Mouse (Mus musculus) hindbrain, embryonic 14.5 days (tissue): ENCODE results near the gene Ap3m1. TPM values are rescaled to one million over a fixed set of nuclear protein-coding genes. Genes with fewer than 3 reads are reported as not detected.

ENCODE experiments used
- ATAC-seq: fragments of 200-750 bp; cut with Nextera tagmentation; 2 replicates; pipeline ENCODE4 v1.8.0; 2017; ENCODE audit warnings: moderate number of reproducible peaks, mild to moderate bottlenecking, moderate TSS enrichment, moderate library complexity; ENCODE audit not compliant: low FRiP score
- DNase-seq: peaks from one replicate; pipeline ENCODE4 v3.0.0-alpha.2; 2015; ENCODE audit warnings: low spot score
- H3K27ac ChIP-seq: fragments of 300-500 bp; sonication (generic); 2 replicates; pipeline ENCODE4 v1.5.1; 2014; ENCODE audit warnings: mild to moderate bottlenecking, moderate library complexity
- H3K27me3 ChIP-seq: fragments of 300-500 bp; sonication (generic); 2 replicates; pipeline ENCODE4 v1.6.1; 2014; ENCODE audit warnings: mild to moderate bottlenecking, low read length, mixed read lengths; ENCODE audit not compliant: control insufficient read depth, insufficient read depth
- H3K36me3 ChIP-seq: fragments of 300-500 bp; sonication (generic); replicated peaks from 2 replicates; pipeline ENCODE4 v1.6.1; 2014; ENCODE audit not compliant: control insufficient read depth, insufficient read depth
- H3K4me1 ChIP-seq: fragments of 300-500 bp; sonication (generic); replicated peaks from 2 replicates; pipeline ENCODE4 v1.6.1; 2014; ENCODE audit warnings: antibody characterized with exemption, low read length, mixed read lengths; ENCODE audit not compliant: control insufficient read depth, insufficient read depth
- H3K4me2 ChIP-seq: fragments of 300-500 bp; sonication (generic); replicated peaks from 2 replicates; pipeline ENCODE4 v1.6.1; 2014; ENCODE audit warnings: mild to moderate bottlenecking, moderate library complexity
- H3K4me3 ChIP-seq: fragments of 300-500 bp; sonication (generic); replicated peaks from 2 replicates; pipeline ENCODE4 v1.5.1; 2014; ENCODE audit warnings: mild to moderate bottlenecking, low read length
- H3K9ac ChIP-seq: fragments of 300-500 bp; sonication (generic); 2 replicates; pipeline ENCODE4 v1.6.1; 2014
- H3K9me3 ChIP-seq: fragments of 300-500 bp; sonication (generic); 2 replicates; pipeline ENCODE4 v1.6.1; 2016; ENCODE audit warnings: low read length; ENCODE audit not compliant: control insufficient read depth
- WGBS: fragments of 180-500 bp; shearing (Covaris S2); extraction: QIAGEN DNeasy Blood & Tissue Kit; methylation state at CpG from one replicate; pipeline ENCODE4 v1.1.7; 2014; 5-methylcytosine and 5-hydroxymethylcytosine counted together
- polyA plus RNA-seq: library from polyadenylated mRNA; unstranded; fragments of >200 nt; fragmentation: Nextera tagmentation; extraction: Ambion mirVana; gene quantifications from 2 replicates; pipeline ENCODE4 v1.2.1, GENCODE M21; 2014

Gene Ap3m1
- polyA plus RNA-seq, 1 experiment from 2014 or later = 94.5 TPM

DNA sequence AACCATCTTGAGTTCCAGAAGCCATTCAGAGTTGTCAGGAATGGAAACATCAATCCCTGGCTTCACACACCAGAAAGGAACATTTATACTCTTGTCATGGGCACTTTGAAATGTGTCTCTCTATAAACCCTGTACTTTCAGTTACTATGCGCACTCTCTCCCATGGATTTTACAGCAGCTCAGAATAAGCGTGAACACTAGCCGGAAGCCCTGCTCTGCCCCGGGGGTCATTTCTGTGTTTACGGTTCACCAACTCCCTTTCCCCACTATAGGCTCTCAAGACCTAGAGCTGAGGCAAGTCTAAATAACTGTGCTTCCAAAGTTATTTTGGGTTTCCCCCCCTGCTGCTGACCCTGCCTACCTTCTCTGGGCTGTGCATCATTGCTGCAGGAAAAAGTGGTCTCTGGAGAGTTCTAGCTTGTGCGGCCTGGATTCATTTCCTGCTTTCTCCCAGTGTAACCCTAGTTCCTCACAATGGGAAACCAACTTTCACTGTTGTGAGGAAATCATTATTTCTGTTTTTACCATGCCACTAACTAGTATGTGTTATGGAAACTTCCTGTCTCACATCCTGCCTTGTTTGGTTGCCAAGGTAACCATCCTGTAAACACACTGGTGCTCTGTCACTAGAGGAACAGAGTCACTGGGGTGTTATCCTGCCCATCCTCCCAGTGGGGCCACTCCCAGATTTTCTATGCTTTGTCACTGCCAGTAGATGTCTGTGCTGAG is 20.4 kb downstream of the Ap3m1 start:
- no peak overlapping the region for H3K9ac ChIP-seq
- no peak overlapping the region for H3K4me3 ChIP-seq
- H3K27ac ChIP-seq = no peak overlapping the region; the same call in 1 of the 2 replicates
- H3K36me3 ChIP-seq = peaks cover 82% of the 10 kb centered on the region
- no peaks in the 10 kb centered on the region for H3K9me3 ChIP-seq
- no peak overlapping the region for H3K4me2 ChIP-seq
- no peak; the same call in 1 of the 2 replicates for ATAC-seq
- H3K4me1 ChIP-seq = no peaks in the 10 kb centered on the region
- whole genome bisulfite sequencing = 64% methylated on average over 6 of the region's 6 CpGs
- no peak for DNase-seq
- H3K27me3 ChIP-seq = no peaks in the 10 kb centered on the region

DNA sequence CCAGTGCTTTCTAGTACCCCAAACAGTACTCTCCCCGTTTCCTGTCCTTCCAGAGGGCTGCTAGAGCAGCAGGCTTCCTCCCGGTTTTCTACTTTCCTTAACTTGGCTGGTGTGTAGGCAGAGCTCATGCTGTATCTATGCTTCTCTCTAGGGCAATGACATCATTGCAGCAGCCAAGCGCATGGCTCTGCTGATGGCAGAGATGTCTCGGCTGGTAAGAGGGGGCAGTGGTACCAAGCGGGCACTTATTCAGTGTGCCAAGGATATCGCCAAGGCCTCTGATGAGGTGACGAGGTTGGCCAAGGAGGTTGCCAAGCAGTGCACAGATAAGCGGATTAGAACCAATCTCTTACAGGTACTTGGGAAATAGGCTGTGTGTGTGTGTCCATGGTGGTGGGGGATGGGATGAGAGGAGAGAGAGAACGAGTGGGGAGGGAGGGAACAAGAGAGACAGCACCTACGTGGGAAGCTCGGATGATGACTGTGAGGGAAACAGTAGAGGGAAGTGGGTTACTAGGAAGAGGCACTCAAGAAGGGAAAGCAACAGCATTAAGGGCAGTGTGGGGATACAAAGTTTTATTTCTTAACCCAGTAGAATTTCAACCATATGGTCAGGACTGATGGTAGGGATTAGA is 23.2 kb downstream of the Ap3m1 start:
- Histone ChIP-seq H3K4me2 (no peak overlapping the region), H3K4me3 (no peak overlapping the region), H3K36me3 (peaks cover 79% of the 10 kb centered on the region), H3K27me3 (no peaks in the 10 kb centered on the region), H3K9ac (no peak overlapping the region), H3K27ac (no peak overlapping the region), H3K4me1 (no peaks in the 10 kb centered on the region), H3K9me3 (no peaks in the 10 kb centered on the region)
- DNase-seq (no peak), ATAC-seq (no peak)
- 89% methylated on average over 11 of the region's 11 CpGs for WGBS

DNA sequence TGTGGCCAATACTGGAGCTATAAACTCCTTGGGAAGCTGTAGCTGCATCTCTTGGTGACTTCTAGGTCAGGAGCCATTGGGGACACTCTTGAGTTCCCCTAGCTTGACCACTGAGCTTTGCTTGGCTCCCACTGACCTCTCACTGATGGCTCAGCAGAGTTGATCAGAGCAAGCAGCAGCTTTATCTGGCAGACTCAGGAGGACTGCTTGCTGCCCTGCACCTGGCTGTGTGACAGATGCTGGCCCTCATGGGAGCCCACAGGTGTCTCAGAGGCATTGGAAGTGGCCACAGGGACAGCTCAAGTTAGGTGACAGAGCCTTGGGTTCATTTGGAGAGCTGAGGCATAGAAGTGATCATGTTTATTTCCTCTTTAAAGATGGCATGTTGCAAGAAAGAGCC is 24.8 kb downstream of the Ap3m1 start:
- no peak overlapping the region for H3K4me2 ChIP-seq
- no peaks in the 10 kb centered on the region for H3K27me3 ChIP-seq
- H3K27ac ChIP-seq = no peak overlapping the region
- H3K9me3 ChIP-seq = no peaks in the 10 kb centered on the region
- H3K36me3 ChIP-seq = peaks cover 79% of the 10 kb centered on the region
- H3K4me3 ChIP-seq = no peak overlapping the region
- H3K9ac ChIP-seq = no peak overlapping the region
- no peaks in the 10 kb centered on the region for H3K4me1 ChIP-seq
- no peak for ATAC-seq
- no peak for DNase-seq

DNA sequence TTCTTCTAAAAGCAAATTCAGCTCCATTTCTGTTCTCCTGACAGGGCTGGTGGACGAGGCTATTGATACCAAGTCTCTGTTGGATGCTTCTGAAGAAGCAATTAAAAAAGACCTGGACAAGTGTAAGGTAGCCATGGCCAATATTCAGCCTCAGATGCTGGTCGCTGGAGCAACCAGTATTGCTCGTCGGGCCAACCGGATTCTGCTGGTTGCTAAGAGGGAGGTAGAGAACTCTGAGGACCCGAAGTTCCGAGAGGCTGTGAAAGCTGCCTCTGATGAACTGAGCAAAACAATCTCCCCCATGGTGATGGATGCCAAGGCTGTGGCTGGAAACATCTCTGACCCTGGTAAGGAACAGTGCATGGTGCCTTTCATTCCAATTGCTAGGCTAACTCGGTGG is 31.9 kb downstream of the Ap3m1 start:
- no peak overlapping the region for H3K27ac ChIP-seq
- whole genome bisulfite sequencing = 89% methylated on average over 8 of the region's 8 CpGs
- ATAC-seq (no peak), DNase-seq (no peak)
- no peak overlapping the region for H3K9ac ChIP-seq
- H3K4me1 ChIP-seq = no peaks in the 10 kb centered on the region
- H3K4me2 ChIP-seq = no peak overlapping the region
- no peak overlapping the region for H3K4me3 ChIP-seq
- H3K36me3 ChIP-seq = peaks cover 50% of the 10 kb centered on the region
- no peaks in the 10 kb centered on the region for H3K9me3 ChIP-seq
- no peaks in the 10 kb centered on the region for H3K27me3 ChIP-seq

DNA sequence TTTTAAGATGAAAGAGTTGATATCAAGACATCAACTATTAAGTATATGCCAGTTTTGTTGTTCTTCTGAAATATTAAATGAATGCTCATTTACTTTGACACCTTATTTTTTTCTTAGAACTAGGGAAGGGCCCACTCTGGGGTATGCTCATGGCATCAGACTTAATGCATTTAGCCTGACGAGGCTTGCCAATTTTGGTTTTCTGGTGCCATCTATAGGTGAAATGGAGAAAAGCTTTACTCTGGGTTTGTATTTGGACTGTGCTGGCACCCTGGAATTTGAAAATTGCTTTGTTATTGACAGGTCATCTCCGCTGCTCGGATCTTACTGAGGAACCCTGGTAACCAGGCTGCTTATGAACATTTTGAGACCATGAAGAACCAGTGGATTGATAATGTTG is 33.3 kb downstream of the Ap3m1 start:
- H3K9ac ChIP-seq = no peak overlapping the region
- peak; percentile 48; the same call in 1 of the 2 replicates for ATAC-seq
- WGBS = 39% methylated on average over 3 of the region's 3 CpGs

DNA sequence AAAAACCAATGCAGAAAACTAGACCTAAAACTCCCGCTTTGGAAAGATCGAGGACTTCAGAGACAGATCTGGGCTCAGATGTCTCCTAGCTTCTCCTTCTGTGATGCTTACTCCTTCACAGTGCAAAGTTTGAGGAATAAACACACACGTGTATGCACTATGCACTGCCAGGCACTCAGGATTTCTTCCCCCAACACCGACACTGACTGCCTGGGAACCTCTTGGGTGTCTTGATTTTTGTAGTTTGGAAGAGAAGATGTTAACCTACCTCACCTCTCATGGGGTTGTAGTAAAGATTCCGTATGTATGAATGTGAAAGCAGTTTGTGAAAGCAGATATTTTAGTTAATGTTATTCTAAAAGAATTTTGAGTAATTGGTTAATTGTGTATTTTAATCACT is 34.4 kb downstream of the Ap3m1 start:
- Histone ChIP-seq H3K9me3 (no peaks in the 10 kb centered on the region), H3K4me3 (no peak overlapping the region), H3K36me3 (peaks cover 30% of the 10 kb centered on the region), H3K4me1 (no peaks in the 10 kb centered on the region), H3K9ac (no peak overlapping the region), H3K27me3 (no peaks in the 10 kb centered on the region), H3K4me2 (no peak overlapping the region), H3K27ac (no peak overlapping the region)
- WGBS = 94% methylated on average over 5 of the region's 5 CpGs
- ATAC-seq (no peak), DNase-seq (no peak)

More for the DNA sequence above, 33.3 kb downstream of the Ap3m1 start:
- Histone ChIP-seq H3K27ac (no peak overlapping the region), H3K4me1 (no peaks in the 10 kb centered on the region), H3K4me2 (no peak overlapping the region), H3K4me3 (no peak overlapping the region), H3K9me3 (no peaks in the 10 kb centered on the region), H3K27me3 (no peaks in the 10 kb centered on the region), H3K36me3 (peaks cover 36% of the 10 kb centered on the region)
- DNase-seq = peak; percentile 79

DNA sequence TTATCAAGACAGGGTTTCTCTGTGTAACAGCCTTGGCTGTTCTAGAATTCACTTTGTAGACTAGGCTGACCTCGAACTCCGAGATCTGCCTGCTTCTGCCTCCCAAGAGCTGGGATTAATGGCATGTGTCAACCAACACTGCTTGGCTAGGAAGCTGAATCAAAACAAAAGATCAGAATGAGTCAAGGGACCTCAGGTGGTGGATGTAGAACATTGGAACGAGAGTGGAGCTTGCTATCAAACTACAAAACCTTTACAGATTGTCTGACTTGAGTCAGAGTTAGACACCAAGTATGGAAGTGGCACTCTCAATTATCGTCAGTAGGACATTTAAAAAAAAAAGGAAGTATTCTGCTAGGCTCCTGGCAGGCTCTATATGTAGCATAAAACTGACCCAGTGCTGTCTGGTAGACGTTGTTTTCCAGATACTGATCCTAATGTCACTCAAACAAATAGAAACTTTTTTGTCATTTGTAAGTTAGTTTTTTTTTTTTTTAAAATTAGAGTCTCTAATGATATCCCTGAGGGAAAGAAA is 38.4 kb downstream of the Ap3m1 start:
- Histone ChIP-seq H3K4me1 (no peaks in the 10 kb centered on the region), H3K9me3 (no peaks in the 10 kb centered on the region), H3K4me2 (no peak overlapping the region), H3K36me3 (peaks cover 12% of the 10 kb centered on the region), H3K27me3 (no peaks in the 10 kb centered on the region), H3K4me3 (no peak overlapping the region), H3K9ac (no peak overlapping the region), H3K27ac (no peak overlapping the region)
- no peak for ATAC-seq
- no peak for DNase-seq
- 91% methylated on average over 5 of the region's 5 CpGs for WGBS

DNA sequence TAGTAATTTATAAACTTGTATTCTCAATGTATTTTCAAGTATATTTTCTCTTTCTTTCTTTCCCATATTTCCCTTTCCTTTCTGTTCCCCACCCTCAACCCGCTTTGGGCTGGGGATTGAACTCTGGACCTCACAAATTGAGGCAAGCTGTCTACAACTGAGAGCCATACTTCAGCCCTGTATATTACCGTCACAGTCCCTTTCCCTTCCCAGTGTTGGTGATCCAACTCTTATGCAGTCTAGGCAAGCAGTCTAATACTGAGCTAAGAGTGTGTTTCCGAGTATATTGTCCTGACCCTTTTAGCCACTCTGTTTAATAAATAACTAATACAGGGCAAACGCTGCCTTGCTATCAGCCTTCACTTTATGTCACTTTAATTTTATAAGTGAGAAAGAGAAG is 52.7 kb downstream of the Ap3m1 start:
- no peak overlapping the region for H3K27ac ChIP-seq
- H3K9ac ChIP-seq = no peak overlapping the region
- no peak for ATAC-seq
- no peaks in the 10 kb centered on the region for H3K27me3 ChIP-seq
- DNase-seq = no peak
- no peak overlapping the region for H3K4me2 ChIP-seq
- no peaks in the 10 kb centered on the region for H3K9me3 ChIP-seq
- H3K4me1 ChIP-seq = no peaks in the 10 kb centered on the region; the same call in 1 of the 2 replicates
- no peak overlapping the region for H3K4me3 ChIP-seq
- 87% methylated on average over 4 of the region's 4 CpGs for whole genome bisulfite sequencing
- H3K36me3 ChIP-seq = peaks cover 9% of the 10 kb centered on the region; the same call in 1 of the 2 replicates

DNA sequence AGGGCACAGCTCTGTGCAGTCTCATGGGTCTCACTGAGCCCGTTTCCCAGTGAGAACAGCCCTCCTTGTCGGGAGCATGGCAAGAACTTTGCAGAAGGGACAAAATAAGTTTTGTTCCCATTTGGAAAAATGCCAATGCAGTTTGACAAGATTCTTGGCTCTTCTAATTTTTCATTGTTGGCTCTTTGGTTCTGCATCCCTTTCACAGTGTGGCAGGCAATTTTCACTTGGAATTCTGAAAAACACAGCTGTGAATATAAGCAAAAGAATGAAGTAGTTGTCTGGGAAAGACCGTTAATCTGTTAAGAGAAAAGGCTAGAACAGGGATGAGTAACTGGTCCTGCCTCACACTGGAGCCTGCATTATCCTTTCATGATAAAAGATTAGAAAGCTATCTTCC is 54.8 kb downstream of the Ap3m1 start:
- no peak overlapping the region for H3K9ac ChIP-seq
- H3K4me2 ChIP-seq = no peak overlapping the region
- H3K27ac ChIP-seq = no peak overlapping the region
- peak; percentile 33 for DNase-seq
- H3K4me3 ChIP-seq = no peak overlapping the region
- WGBS = 40% methylated on average over 3 of the region's 3 CpGs
- H3K4me1 ChIP-seq = no peaks in the 10 kb centered on the region; the same call in 1 of the 2 replicates
- ATAC-seq = no peak; the same call in 1 of the 2 replicates
- no peaks in the 10 kb centered on the region for H3K9me3 ChIP-seq
- H3K36me3 ChIP-seq = peaks cover 4% of the 10 kb centered on the region; the same call in 1 of the 2 replicates
- H3K27me3 ChIP-seq = no peaks in the 10 kb centered on the region
